Mouse (Mus musculus) intestine, embryonic 15.5 days (tissue): ENCODE measurements around the gene Slc25a20. TPM values are rescaled to one million over a fixed set of nuclear protein-coding genes. Genes with fewer than 3 reads are reported as not detected.

Experiments used
- ATAC-seq: fragments of 200-750 bp; cut with Nextera tagmentation; 2 replicates; pipeline ENCODE4 v1.8.0; 2017; ENCODE audit warnings: moderate TSS enrichment, moderate library complexity
- H3K27ac ChIP-seq: fragments of 300-500 bp; sonication (generic); 2 replicates; pipeline ENCODE4 v1.5.1; 2015; ENCODE audit warnings: mild to moderate bottlenecking, inconsistent platforms
- H3K27me3 ChIP-seq: fragments of 300-500 bp; sonication (generic); replicated peaks from 2 replicates; pipeline ENCODE4 v1.6.1; 2015; ENCODE audit warnings: inconsistent platforms
- H3K36me3 ChIP-seq: fragments of 300-500 bp; sonication (generic); 2 replicates; pipeline ENCODE4 v1.6.1; 2015; ENCODE audit warnings: inconsistent platforms
- H3K4me1 ChIP-seq: fragments of 300-500 bp; sonication (generic); replicated peaks from 2 replicates; pipeline ENCODE4 v1.6.1; 2015; ENCODE audit warnings: inconsistent platforms
- H3K4me2 ChIP-seq: fragments of 300-500 bp; sonication (generic); replicated peaks from 2 replicates; pipeline ENCODE4 v1.6.1; 2015; ENCODE audit warnings: mild to moderate bottlenecking, inconsistent platforms
- H3K4me3 ChIP-seq: fragments of 300-500 bp; sonication (generic); replicated peaks from 2 replicates; pipeline ENCODE4 v1.5.1; 2015; ENCODE audit warnings: inconsistent platforms
- H3K9ac ChIP-seq: fragments of 300-500 bp; sonication (generic); 2 replicates; pipeline ENCODE4 v1.6.1; 2015; ENCODE audit warnings: inconsistent platforms
- H3K9me3 ChIP-seq: fragments of 300-500 bp; sonication (generic); 2 replicates; pipeline ENCODE4 v1.6.1; 2016; ENCODE audit warnings: inconsistent platforms
- whole genome bisulfite sequencing: fragments of 180-500 bp; shearing (Covaris S2); methylation state at CpG from one replicate; pipeline ENCODE4 v1.1.7; 2015; 5-methylcytosine and 5-hydroxymethylcytosine counted together
- polyA plus RNA-seq: library from polyadenylated mRNA; unstranded; fragments of >200 nt; fragmentation: Nextera tagmentation; extraction: Ambion mirVana; gene quantifications from 2 replicates; pipeline ENCODE4 v1.2.1, GENCODE M21; 2015

Slc25a20 gene
- polyA plus RNA-seq, 1 experiment from 2014 or later = 77.1 TPM

DNA sequence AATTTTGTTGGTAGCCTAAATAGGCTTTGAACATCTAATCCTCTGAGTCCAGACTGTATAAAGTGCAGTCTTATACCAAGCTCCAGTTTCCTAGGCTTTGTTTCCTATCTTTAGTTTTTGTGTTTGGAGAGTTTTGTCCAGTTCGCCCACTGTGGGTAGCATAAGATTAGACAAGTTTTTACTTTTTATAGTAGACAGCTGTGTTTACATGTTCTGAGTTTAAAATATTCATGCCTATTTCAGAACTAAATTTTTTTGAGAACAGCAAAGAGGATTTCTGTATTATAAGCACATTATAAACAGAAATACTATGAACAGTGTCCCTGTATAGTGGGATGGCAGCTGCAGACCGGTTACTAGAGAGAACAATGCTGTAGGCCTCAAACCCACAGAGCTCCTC lies 45.3 kb downstream of the Slc25a20 start:
- no peak overlapping the region for H3K4me3 ChIP-seq
- no peak overlapping the region for H3K27ac ChIP-seq
- no peak overlapping the region for H3K9ac ChIP-seq
- WGBS = 59% methylated on average over 2 of the region's 2 CpGs
- no peaks in the 10 kb centered on the region for H3K27me3 ChIP-seq
- H3K36me3 ChIP-seq = no peaks in the 10 kb centered on the region
- H3K9me3 ChIP-seq = no peaks in the 10 kb centered on the region
- no peak for ATAC-seq
- H3K4me1 ChIP-seq = peaks cover 15% of the 10 kb centered on the region
- H3K4me2 ChIP-seq = no peak overlapping the region

DNA sequence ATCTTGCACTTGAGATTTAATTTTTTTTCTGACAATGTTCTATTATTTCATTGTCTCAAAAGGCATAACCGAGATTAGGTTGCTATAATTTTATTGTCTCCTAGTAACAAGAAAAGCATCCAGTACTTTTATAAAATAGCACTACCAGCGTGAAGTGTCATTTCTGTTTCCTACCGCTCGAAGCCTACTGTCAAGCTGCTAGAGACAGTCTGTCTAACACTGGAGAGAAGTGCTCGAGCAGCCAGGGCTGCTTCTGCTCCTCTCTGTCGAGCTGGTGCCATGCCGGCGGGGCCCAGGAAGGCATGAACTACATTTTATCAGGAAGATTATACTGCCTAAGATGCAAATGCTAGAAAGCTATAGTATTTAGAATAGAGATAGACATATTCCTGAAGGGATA lies 46.9 kb downstream of the Slc25a20 start:
- Histone ChIP-seq H3K9ac (no peak overlapping the region), H3K4me2 (no peak overlapping the region), H3K27me3 (no peaks in the 10 kb centered on the region), H3K36me3 (no peaks in the 10 kb centered on the region), H3K9me3 (no peaks in the 10 kb centered on the region), H3K4me1 (peaks cover 8% of the 10 kb centered on the region), H3K4me3 (no peak overlapping the region), H3K27ac (no peak overlapping the region)
- ATAC-seq = no peak
- WGBS = 93% methylated on average over 8 of the region's 8 CpGs

DNA sequence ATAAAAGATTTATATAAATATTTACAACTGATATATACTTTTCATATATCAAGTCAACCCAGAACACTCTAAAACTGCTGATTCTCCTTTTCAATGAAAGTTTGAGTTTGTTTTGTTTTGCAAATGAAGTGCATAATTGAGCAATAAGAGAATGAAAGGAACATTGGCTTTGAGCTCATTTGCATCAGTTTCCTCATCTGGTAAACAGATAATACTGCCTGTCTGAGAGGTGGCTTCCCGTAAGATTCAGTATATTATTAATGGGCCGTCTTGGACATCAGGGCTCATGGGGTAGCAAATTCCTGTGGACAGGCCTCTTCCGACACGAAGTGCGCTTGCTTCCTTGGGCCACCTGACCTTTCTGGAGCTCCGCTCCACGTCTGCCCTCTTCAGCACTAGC lies 48.9 kb downstream of the Slc25a20 start:
- H3K4me1 ChIP-seq = no peaks in the 10 kb centered on the region
- no peak overlapping the region for H3K4me2 ChIP-seq
- whole genome bisulfite sequencing = 68% methylated on average over 7 of the region's 7 CpGs
- H3K4me3 ChIP-seq = no peak overlapping the region
- H3K9me3 ChIP-seq = no peaks in the 10 kb centered on the region
- H3K27ac ChIP-seq = no peak overlapping the region
- H3K9ac ChIP-seq = no peak overlapping the region
- ATAC-seq = no peak
- H3K36me3 ChIP-seq = no peaks in the 10 kb centered on the region
- H3K27me3 ChIP-seq = no peaks in the 10 kb centered on the region

DNA sequence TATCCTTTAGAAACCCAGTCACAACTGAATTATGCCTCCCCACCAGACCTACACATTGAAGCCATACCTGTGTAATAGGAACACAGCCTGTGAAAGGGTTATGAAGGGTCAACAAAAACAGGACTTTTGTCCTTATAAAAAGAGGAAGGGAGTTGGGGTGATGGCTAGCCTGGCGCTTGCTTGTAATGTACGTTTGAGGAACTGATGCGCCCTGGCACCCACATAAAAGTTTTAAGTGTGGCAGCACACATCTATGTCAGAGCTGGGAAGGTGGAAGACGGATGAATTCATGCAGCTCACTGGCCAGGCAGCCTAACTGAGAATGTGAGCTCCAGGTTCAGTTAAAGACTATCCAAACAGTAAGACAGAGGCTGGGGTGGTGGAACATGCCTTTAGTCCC lies 54.3 kb downstream of the Slc25a20 start:
- Histone ChIP-seq H3K4me1 (no peaks in the 10 kb centered on the region), H3K4me3 (no peak overlapping the region), H3K36me3 (peaks cover 4% of the 10 kb centered on the region; the same call in 1 of the 2 replicates), H3K27me3 (no peaks in the 10 kb centered on the region), H3K9ac (no peak overlapping the region), H3K27ac (no peak overlapping the region), H3K9me3 (no peaks in the 10 kb centered on the region), H3K4me2 (no peak overlapping the region)
- WGBS = 92% methylated on average over 4 of the region's 4 CpGs
- no peak for ATAC-seq

DNA sequence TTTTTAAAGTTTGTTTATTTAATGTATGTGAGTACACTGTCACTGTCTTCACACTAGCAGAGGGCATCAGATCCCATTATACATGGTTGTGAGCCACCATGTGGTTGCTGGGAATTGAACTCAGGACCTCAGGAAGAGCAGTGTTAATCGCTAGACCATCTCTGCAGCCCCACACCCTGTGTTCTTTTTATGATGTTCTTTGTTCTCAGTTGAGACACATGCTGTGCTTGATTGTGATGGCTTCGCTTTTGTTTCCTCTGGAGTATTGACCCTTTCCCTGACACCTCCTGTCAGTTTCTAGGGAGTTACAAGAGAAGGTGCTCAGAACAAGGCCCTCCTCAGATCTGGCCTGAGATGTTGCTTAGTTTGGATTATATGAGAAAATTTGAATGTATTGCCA lies 61.9 kb downstream of the Slc25a20 start:
- WGBS = 78% methylated on average over 2 of the region's 2 CpGs
- no peaks in the 10 kb centered on the region for H3K4me1 ChIP-seq
- no peak overlapping the region for H3K4me2 ChIP-seq
- H3K9ac ChIP-seq = no peak overlapping the region
- H3K4me3 ChIP-seq = no peak overlapping the region
- no peak overlapping the region for H3K27ac ChIP-seq
- no peak for ATAC-seq
- peaks cover 4% of the 10 kb centered on the region; the same call in 1 of the 2 replicates for H3K36me3 ChIP-seq
- no peaks in the 10 kb centered on the region for H3K9me3 ChIP-seq
- H3K27me3 ChIP-seq = no peaks in the 10 kb centered on the region

DNA sequence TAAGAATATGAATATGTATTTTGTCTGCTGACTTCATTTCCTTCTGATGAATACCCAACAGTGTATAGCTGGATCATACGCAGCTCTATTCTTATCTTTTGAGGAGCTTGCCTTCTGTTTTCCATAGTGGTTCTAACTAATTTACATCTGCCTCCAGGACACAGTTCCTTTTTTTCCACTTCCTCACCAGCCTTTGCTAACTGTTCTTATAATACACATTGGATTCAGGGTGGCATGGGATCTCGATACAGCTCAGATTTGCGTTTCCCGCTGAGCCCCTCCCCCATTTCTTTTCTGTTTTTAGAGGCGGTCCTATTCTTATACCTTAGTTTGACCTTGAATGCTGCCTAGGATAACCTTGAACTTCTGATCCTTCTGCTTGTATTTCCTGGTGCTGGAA lies 64.2 kb downstream of the Slc25a20 start:
- H3K4me1 ChIP-seq = no peaks in the 10 kb centered on the region
- no peaks in the 10 kb centered on the region for H3K27me3 ChIP-seq
- H3K4me3 ChIP-seq = no peak overlapping the region

DNA sequence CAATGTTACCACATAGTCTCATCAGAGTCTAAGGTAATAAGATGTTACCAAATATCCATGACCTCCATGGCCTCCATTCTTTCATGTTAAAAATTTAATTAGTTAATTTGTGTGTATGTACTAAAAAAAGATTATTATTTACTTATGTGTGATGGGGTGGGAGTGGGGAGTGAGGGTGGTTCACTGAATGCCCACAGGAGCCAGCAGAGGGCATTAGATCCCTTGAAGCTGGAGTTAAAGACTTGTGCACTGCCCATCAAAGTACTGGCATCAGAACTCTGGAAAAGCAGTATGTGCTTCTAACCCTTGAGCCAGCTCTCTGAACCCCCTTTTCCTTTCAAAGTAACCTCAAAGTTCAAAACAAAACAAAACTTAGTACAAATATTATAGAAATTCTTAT lies 67.2 kb downstream of the Slc25a20 start:
- Histone ChIP-seq H3K9me3 (no peaks in the 10 kb centered on the region), H3K4me2 (no peak overlapping the region), H3K4me3 (no peak overlapping the region), H3K27ac (no peak overlapping the region), H3K36me3 (peaks cover 3% of the 10 kb centered on the region; the same call in 1 of the 2 replicates), H3K9ac (no peak overlapping the region), H3K4me1 (no peaks in the 10 kb centered on the region), H3K27me3 (no peaks in the 10 kb centered on the region)
- no peak for ATAC-seq

More for the DNA sequence above, 64.2 kb downstream of the Slc25a20 start:
- Histone ChIP-seq H3K9ac (no peak overlapping the region), H3K4me2 (no peak overlapping the region), H3K36me3 (peaks cover under 1% of the 10 kb centered on the region; the same call in 1 of the 2 replicates), H3K9me3 (no peaks in the 10 kb centered on the region), H3K27ac (no peak overlapping the region)
- ATAC-seq = no peak
- 93% methylated on average over 5 of the region's 5 CpGs for WGBS

DNA sequence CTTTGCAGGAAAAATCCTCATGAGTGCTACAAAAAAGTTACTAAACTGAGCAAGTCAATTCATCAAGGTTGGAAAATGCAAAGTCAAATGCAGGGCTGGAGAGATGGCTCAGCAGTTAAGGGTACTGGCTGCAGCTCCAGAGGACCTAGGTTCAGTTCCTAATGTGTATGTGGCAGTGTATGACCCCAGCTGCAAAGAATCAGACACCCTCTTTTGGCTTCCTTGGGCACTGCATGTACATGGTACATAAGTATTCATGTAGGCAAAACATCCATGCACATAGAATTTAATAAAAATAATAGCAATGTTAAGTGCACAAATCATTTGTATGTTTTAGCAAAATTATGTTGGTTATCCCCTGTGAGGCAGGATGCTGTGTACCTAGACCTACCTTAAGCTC lies 70.6 kb downstream of the Slc25a20 start:
- Histone ChIP-seq H3K4me2 (no peak overlapping the region), H3K27me3 (no peaks in the 10 kb centered on the region), H3K9ac (no peak overlapping the region), H3K27ac (no peak overlapping the region), H3K4me1 (no peaks in the 10 kb centered on the region), H3K9me3 (no peaks in the 10 kb centered on the region), H3K4me3 (no peak overlapping the region), H3K36me3 (peaks cover 14% of the 10 kb centered on the region)
- ATAC-seq = no peak

Other genes with a start within 250 kb of the Slc25a20 start
- gene Ccdc36, start 233.6 kb upstream of the Slc25a20 start, polyA plus RNA-seq = 1.5 and 1.6 TPM in 2 replicates
- gene BC048562, start 225.6 kb upstream of the Slc25a20 start, polyA plus RNA-seq = not detected in 2 replicates
- 51.2 and 53.9 TPM in 2 replicates for gene Ccdc71, start 201.6 kb upstream of the Slc25a20 start, polyA plus RNA-seq
- 48.7 and 54.2 TPM in 2 replicates for gene Klhdc8b, start 200.5 kb upstream of the Slc25a20 start, polyA plus RNA-seq
- gene Lamb2, start 182.4 kb upstream of the Slc25a20 start, polyA plus RNA-seq = 29.5 and 35.0 TPM in 2 replicates
- 49.5 and 52.4 TPM in 2 replicates for gene Usp19, start 171.5 kb upstream of the Slc25a20 start, polyA plus RNA-seq
- gene Qars, start 154.4 kb upstream of the Slc25a20 start, polyA plus RNA-seq = 105 and 106 TPM in 2 replicates
- gene Qrich1, start 145.3 kb upstream of the Slc25a20 start, polyA plus RNA-seq = 93.1 and 102 TPM in 2 replicates
- 173 and 179 TPM in 2 replicates for gene Impdh2, start 101.8 kb upstream of the Slc25a20 start, polyA plus RNA-seq
- 37.7 and 42.4 TPM in 2 replicates for gene Ndufaf3, start 94.7 kb upstream of the Slc25a20 start, polyA plus RNA-seq
- 112 and 118 TPM in 2 replicates for gene Dalrd3, start 92.2 kb upstream of the Slc25a20 start, polyA plus RNA-seq
- 71.4 and 72.7 TPM in 2 replicates for gene Wdr6, start 83.3 kb upstream of the Slc25a20 start, polyA plus RNA-seq
- gene P4htm, start 64.4 kb upstream of the Slc25a20 start, polyA plus RNA-seq = 5.8 and 6.4 TPM in 2 replicates
- gene Arih2, start 12.7 kb upstream of the Slc25a20 start, polyA plus RNA-seq = 41.0 and 46.4 TPM in 2 replicates
- gene Prkar2a, start 27.2 kb downstream of the Slc25a20 start, polyA plus RNA-seq = 51.9 and 55.0 TPM in 2 replicates
- 62.6 and 65.0 TPM in 2 replicates for gene Ip6k2, start 121.7 kb downstream of the Slc25a20 start, polyA plus RNA-seq
- gene Nckipsd, start 146.3 kb downstream of the Slc25a20 start, polyA plus RNA-seq = 10.4 and 12.0 TPM in 2 replicates
- 0.64 and 1.3 TPM in 2 replicates for gene Celsr3, start 164.2 kb downstream of the Slc25a20 start, polyA plus RNA-seq
- 36.1 and 43.3 TPM in 2 replicates for gene Slc26a6, start 191.2 kb downstream of the Slc25a20 start, polyA plus RNA-seq